Mouse (Mus musculus): ENCODE measurements at regions not wholly inside any gene's neighbourhood (a gene's known extent, or its start where the extent isn't known, plus 50 kb on each side); places are given as distances from the start of the nearest gene placed in this dataset.

DNA sequence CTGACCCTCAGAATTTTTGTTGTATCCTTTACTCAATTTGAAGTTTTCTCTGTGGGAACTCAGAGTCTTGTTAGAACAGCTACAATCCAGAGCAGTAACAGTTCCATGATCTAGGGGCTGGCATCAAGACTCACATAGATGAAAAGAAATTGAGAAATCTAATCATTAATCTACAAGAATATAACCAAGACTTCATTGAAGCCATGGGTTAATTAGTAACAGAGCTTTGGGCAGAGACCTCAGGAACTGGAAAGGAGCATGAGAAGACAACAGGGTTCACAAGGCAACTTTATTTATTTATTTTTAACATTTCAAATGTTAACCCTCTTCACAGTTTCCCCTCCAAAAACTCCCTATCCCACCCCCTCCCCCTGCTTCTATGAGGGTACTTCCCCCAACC, 160.4 kb upstream of the Thumpd2 start:
- no peak for TF ChIP-seq POLR2A (IDR thresholded peaks at IDR 0.05; ENCODE audit: borderline replicate concordance, insufficient read depth, low read length)
- no peak for TF ChIP-seq CTCF (IDR thresholded peaks at IDR 0.05; ENCODE audit: borderline replicate concordance, insufficient read depth, low read depth, low read length)

Measured in cerebellum, adult 2 months (tissue).